Mouse (Mus musculus): ENCODE results near the gene Lipk.

- TF ChIP-seq CTCF (IDR thresholded peaks at IDR 0.05; ENCODE audit: extremely low read depth, insufficient read depth, insufficient read length, insufficient replicate concordance), result no peak
- no peak for TF ChIP-seq POLR2A (IDR thresholded peaks at IDR 0.05; ENCODE audit: low read depth, low read length)
Measured at GRCm38 (mm10) chr19:34078130-34078529, 70.0 kb downstream of the Lipk start.

Data from spleen, adult 2 months (tissue).